Mouse (Mus musculus) small intestine, adult 2 months (tissue): ENCODE data around the gene Rcan1.

Experiments
- CTCF ChIP-seq: fragments of 200-500 bp; IDR thresholded peaks from 2 replicates; pipeline ENCODE4 v1.5.1; 2012; ENCODE audit warnings: low read depth, mild to moderate bottlenecking, control low read depth, inconsistent platforms, low read length, moderate library complexity, mixed read lengths; ENCODE audit not compliant: insufficient replicate concordance, insufficient read length; ENCODE audit errors: extremely low read depth
- POLR2A ChIP-seq: fragments of 200-500 bp; IDR thresholded peaks from 2 replicates; pipeline ENCODE4 v1.6.1; 2012; ENCODE audit warnings: low read depth, mild to moderate bottlenecking, control low read depth, inconsistent platforms, low read length, moderate library complexity

GRCm38 (mm10) chr16:92450331-92450730, 20.3 kb downstream of the Rcan1 start:
- TF ChIP-seq CTCF: no peak
- no peak for TF ChIP-seq POLR2A
